Mouse (Mus musculus) right cerebral cortex, postnatal 36 days (tissue): ENCODE measurements around the gene Ophn1.

ENCODE experiments used
- DNase-seq, 2 experiments: peaks; one replicate each; pipeline ENCODE4 v3.0.0; 2022; ENCODE audit warnings: low spot score in 2 of 2, mixed read lengths in 1 of 2

The Ophn1 gene

DNA sequence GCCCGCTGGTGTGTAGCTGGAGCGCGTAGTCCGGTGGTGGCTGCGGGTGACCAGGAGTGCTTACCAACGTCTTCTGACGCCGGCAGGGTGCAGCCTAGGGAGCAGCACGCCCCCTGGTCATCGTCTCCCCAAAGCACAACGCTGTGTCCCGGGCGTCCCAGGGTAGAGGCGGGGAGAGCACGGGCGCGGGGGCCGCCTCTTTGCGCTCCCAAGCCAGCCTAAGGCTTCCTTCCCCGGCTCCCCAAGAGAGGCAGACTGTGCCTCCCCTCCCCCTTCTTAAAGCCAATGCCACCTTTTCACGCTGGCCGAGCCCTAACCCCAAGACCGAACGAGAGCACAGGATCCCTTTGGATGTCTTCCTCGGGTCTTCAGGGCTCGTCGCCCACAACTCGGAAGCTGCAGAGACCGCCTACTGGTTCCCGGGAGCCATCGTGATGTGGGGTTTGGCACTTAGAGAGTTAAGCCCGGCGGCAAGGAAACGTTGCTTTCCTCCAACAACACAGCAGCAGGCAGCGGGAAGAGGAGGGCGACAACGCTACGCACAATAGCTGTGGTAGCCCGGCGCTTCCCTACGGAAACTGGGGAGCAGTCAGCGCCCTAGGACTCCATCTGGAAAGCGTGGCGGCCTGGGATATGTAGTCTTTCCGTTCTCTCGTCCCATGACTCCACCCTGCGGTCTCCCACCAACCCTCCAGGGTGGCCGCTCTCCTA lies at the start of gene Ophn1:
TSS of gene Ophn1 (minus strand) at position 620 of the 711 bp plus-strand sequence.
- DNase-seq: peak; percentile 75 to 76

DNA sequence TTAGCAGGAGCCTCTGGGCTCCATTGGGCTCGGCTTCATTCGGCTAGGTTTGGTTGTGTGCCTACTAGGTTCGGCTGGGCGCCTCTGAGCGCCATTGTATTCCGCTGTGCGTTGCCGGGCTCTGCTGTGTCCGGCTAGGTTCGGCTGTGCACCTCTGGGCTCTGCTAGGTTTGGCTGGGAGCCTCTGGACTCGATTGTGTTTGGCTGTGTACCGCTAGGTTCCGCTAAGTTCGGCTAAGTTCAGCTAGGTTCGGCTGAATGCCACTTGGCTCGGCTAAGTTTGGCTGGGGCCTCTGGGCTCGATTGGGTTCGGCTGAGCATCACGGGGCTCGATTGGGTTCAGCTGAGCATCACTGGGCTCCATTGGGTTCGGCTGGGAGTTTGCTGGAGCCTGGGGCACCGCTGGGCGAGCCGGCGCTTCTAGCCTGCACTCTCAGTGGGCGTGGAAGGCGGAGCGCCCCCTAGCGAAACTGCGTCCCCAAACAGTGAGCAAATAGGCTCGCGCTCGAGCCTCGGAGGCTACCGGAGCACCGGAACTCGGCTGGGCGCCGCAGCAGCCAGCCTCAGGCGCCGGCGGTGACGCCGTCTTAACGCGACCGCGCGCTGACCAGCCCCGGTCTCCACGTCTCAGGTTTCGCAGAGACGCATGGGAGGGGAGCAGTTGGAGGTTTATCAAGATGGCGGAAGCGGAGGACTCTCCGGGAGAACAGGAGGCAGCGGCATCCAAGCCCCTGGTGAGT lies 46.9 kb upstream of the Ophn1 start:
- DNase-seq: peak; percentile 89 to 91

DNA sequence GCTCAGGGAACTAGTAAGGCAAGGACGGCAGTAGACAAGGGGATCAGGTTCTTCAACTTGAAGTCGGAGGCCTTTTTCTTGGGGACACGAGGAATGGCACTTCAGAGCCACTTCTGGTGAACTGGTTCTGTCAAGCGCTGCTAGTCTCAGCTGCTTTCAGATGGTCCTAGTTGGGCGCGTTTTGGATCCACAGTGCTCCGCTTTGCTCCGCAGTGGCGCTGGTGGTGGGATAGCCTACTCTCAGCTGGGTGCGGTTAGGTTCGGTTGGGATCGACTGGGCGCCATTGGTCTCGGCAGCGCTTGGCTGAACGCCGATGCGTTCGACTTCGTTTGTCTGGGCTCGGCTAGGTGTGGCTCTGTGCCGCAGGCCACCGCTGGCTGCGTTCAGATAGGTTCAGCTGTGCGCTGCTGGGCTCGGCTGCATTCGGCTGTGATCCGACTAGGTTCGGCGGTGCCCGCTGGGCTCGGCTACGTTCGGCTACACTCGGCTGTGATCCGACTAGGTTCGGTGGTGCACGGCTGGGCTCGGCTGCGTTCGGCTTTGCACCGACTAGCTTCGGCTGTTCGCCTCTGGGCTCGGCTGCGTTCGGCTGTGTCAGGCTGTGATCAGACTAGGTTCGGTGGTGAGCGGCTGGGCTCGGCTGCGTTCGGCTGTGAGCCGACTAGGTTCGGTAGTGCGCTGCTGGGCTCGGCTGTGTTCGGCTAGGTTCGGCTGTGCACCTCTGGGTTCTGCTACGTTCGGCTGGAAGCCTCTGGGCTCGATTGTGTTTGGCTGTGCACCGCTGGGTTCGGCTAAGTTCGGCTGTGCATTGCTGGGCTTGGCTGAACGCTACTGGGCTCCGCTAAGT lies 46.1 kb upstream of the Ophn1 start:
- peak; percentile 97 to 98 for DNase-seq

DNA sequence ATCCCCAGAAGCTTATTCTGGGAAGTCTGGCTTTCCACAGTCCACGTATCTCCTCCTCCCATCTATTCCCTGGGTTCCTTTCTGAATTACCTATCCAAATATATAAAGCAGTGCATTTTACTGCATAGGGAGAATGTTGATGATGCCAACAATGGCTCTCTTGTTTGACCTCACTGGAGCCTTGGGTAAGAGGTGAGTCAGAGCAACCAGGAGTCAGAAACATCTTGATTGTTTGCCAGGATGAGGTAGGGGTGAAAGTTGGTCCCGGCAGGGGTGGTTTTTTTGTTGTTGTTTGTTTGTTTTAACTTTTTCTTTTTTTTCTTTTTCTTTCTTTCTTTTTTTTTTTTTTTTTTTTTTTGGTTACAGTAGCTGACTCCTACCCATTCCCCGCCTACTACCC lies 45.3 kb upstream of the Ophn1 start, which contains the start of gene Yipf6:
TSS of gene Yipf6 (plus strand) at position 216 of the 400 bp plus-strand sequence.
- no peak for DNase-seq

DNA sequence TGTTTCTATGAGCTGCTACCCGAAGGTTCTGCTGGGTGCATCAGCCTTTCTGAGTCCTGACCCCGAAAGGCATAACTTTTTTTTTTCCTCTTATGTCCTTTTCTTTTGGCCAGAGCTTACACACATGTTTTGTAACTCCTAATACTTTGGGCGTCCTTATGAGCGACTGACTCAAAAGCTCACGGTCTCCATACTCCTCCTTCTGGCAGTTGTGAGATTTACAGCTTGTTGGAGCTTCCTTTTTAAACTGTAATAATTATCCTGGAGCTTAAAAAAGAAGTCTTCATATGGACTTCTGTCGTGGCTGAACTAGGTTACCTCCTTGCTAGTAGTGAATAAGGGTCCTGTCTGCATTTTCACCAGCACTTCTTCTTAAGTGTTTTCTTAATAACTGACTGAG lies 28.6 kb upstream of the Ophn1 start:
- DNase-seq: no peak

DNA sequence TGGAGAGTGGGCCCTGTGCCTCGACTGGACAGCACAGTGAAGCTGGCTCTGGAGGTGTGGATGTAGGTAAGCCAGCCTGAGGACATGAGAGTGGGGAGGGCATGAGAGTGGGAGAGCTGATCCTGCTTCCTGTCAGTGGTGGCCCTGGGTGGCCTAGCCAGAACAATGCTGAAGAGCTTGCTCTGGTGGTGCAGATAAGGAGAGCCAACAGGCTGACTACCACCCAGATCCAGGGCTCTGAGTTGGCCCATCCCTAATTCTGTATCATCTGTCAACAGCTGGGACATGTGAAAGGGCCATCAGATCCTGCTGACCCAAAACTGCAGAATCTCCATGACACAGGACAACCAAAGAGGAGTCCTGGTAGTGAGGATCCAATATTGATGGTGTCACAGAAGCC lies 18.1 kb upstream of the Ophn1 start:
- DNase-seq: no peak

DNA sequence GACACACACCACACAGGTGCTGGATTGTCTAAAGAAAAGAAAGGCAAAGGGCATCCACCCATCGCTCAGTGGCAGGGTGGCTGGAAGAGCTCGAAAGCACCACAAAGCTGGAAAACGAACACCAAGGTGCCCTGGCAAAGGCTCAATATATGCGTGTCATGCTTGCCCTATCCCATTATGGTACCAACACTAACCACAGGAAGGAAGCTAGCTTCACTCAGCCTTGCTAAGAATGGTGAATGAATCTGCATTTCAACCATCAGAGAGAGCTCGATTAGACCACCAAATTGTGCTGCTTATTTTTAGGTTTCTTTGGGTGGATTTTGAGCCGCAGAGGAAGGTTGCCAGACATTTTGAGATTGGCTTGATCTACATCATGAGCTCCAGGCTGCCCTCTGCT lies 13.4 kb upstream of the Ophn1 start:
- DNase-seq: no peak

DNA sequence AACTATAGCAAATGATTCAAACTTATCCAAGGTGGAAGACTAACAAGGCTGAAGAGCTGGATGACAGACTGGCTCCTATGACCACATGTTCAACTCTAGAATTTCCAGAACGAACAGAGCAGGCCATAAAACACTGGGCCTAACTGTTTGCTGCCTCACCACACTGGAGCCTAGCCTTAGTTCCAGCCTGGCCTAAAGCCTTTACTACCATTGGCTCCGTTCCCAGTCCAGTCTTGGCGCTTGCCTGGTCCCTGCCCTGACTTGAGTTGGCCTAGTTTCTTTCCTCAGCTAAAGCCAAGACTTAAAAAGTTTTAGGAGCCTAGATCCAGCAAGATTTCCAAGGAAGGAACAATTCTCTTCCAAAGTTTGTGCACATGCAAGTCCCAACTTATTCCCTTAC lies 7.5 kb upstream of the Ophn1 start:
- DNase-seq: no peak

DNA sequence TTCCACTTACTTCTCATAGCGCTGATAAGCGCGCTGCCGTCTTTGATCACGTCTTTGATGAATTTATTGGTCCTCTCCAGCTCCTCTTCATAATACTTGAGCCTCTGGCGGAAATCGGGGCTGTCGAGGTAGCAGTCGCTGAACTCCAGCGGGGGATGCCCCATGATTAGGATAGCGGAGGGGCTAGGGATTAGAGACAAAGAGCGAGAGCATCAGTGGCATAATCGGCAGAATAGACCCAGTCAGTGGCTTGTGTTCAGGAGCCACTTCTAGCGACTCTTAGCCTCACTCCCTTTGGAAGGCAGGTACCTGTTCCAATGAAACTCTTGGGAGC lies 786 bp downstream of the Ophn1 start:
- DNase-seq: no peak

DNA sequence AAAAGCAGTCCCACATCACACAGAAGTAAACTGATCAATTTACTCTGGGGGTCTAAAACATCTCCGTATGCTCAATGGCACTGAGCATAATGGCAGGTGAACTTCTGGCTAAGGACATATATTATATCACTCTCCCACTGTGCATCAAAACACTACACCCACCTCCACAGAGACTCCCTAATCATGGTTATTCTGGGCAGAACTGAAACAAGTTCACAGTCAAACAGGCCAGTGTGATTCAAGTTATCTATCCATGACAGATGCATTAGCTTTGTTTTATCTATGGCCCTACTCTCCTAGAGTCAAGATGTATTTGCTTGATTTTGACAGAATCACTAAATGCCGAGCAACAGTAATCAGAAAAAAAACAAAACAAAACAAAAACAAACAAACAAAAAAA lies 8.8 kb downstream of the Ophn1 start:
- no peak for DNase-seq

DNA sequence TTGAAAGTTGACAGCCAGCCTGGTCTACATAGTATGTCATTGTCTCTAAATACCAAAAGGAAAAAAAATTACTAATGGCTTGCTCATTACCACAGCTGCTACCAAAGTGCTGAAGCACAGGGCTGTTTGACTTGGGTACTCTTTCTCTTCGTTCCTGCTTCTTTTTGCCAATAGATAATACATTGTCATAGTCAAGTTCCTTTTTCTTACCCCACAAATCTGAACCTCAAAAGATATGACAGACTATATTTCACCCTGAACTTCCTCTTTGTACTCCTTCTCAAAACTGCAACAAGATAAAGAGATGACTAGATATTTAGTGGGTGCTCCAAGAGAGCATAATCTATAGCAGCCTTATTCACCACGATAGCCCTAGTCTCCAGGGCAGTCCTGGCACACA lies 9.7 kb downstream of the Ophn1 start:
- DNase-seq: no peak

DNA sequence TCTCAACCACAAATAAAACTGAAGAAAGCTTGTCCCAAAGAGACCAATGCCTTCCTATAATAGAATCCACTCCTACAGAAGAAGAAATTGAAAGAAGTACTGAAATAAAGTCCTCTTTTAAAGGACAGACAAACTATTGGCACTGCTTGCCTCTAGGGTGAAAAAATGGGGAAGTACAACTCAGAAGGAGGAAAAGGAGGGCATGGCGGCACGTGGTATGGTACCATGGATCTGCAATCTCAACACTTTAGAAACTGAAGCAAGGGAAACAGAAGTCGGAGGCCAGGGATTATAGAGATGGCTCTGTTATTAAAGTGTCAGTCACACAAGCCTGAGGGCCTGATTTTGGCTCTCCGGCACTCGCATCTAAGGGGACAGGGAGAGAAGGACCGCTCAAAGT lies 10.5 kb downstream of the Ophn1 start:
- DNase-seq: no peak

DNA sequence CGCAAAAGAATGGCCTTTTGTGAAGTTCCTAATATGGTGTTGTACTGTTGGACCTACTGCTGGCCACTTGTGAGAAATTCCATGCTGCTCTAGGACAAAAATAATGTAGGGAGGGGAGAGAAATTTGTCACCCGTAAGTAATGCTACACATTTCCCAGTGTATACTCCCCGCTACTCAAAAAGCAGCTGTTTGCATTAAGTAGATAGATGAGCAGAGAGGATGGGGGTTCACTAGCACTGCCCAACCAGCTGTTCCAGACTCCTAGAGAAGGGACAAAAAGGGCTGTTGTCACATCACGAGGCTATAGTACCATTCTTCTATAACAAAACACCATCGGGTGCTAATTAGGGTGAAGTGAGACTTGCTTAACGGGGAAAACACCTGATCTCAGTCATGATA lies 15.7 kb downstream of the Ophn1 start:
- DNase-seq: no peak

DNA sequence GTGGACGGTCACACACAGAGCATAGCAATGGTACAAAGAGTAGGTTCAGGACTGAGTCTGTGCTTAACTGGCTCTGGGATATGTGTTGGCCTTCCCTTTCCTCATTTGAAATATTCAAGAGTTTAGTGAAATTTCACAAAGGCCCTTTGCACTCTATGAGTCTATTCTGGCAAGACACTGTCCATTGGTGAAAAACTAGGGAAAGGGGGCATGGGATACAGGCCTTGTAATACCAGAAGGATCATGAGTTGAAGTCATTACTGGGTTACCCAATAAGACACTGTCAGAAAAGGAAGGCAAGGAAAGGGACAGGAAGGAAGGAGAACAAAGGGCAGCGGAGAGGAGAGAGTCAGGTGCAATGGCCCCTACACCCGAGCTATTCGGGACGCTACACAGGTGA lies 16.7 kb downstream of the Ophn1 start:
- DNase-seq: no peak

DNA sequence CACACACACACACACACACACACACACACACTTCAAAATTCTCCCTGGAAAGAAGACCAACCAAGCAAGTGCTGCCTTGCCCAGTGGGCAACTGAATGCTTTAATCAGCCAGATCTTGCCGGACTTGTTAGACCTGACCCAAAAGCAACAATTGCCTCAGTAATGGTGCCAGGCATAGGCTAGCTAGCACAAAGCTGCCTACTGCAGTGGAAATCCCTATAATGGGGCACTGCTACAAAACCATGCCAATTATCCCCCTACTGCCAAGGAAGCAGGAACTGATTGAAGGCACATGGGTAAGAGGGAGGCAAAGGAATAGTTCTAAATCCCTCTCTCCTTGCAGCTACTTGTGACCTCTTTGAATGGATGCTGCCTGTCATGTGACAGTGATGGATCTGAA lies 18.8 kb downstream of the Ophn1 start:
- no peak for DNase-seq

DNA sequence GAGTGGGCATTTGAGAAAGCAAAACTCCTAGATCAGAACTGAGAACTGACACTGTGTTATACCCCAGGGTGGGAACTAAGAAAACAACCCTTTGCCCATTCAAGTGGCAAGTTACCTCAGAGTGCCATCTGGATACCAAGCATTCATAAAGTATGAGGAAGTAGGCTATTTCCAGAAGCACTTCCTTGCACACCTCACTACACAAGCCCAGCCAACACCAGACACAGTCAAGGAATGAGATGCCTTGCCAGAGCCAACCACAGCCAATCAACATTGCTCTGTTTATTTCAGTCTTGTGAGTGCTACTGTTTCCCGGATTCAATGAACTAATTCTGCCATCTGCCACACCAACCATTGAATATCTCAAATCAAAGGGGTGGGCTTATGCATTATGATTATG lies 20.3 kb downstream of the Ophn1 start:
- no peak for DNase-seq

DNA sequence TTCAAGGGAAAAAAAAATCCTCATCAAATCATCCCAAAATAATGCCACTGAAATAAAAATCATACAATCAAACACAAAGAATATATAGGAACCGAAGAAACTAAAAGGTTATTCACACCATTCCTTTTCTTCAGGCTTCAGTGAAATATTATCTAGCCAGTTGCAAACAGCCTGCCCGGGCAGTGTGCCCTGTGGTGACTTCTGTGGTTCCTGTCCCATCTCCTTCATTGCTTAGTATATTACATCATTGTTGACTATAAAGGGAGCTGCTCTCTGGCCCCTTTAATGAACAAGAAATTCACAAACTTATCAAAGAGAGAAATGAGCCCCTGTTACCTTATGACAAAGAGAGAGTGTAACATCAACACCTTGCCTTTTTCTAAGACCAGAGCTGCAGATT lies 21.1 kb downstream of the Ophn1 start:
- DNase-seq: no peak

DNA sequence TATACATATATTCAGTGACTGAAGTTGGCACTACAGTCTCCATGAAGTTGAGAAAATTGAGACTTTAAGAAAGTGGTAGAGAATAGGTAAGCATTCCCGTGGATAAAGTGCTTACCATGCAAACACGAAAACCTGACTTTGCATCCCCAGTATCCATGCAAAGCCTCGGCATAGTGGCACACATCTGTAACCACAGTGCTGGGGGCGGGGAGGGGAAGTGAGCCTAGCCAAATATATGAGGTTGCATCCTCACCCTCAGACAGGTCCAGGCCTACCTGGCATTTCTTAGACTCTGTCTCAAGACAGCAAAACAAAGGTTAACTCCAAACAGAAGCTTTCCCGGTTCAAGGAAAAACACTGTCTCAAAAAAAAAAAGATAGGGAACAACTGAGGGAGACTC lies 21.7 kb downstream of the Ophn1 start:
- DNase-seq: no peak

DNA sequence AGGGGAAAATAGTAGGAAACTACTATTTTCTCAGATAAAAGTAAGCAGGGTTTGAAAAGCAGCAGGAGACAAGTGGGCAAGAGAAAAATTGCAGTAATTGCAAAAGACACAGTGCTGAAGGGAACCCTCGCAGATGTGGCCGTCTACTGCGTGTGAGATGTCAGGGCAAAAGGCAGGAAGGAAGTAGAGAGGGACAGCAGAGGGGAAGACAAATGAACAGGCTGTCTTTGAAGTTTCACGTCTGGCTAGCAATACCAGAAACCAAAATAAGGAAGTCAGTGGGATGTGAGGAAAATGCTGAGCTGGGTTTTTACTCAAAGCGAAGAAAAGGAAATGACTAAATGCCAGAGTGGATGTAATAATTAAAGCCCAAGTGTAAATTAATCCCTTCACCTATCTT lies 30.7 kb downstream of the Ophn1 start:
- DNase-seq: no peak

DNA sequence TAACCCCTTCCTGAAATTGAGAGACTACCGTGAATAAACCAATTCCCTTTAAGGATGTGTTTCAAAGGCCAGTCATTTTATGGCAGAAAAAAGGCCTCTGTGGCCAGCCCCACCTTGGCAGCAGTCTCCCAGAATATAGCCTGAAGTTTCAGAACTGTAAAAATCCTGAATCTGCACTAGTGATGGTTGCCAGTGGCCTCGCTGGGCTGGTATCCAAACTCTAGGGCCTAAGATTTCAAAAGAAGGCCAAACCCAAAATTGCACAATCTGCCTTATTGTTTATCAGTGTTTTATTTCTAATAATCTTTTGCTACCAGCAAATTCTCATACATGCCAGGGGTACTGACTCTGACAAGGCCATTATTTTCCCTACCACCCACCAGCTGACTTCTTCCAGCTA lies 34.8 kb downstream of the Ophn1 start:
- no peak for DNase-seq

DNA sequence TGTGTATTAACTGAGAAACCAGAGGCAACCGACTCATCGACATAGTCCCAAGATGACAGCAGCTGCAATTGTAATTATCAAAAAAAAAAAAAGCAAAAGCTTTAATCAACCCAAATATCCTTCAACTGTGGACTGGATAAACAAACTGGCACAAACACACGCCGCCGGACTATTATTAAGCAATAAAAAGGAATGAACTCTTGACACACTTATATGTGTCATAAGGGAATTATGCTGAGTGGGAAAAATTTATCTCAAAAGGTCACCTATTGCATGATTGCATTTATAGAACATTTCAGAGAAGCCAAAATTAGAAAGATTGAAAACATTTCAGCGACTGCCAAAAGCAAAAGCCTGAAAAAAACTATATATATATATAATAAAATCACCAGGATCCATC lies 40.0 kb downstream of the Ophn1 start:
- no peak for DNase-seq

DNA sequence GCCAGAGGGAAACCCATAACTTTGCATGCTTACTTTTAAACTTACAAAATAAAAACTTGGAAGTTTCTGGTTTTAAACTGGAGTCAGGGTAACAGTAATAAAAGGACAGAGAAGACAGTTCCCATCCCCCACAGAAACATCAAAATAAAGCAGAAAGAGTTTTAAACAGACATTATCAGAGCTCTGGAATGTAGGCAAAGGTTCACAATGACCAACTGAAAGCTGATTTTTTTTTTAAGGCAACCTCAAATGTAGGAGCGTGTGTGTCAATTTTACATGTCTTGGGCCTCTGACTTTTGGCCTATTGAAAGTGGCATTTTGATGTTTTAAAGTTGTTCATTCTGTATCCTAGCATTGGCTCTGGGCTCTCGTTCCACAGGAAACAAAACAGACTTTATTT lies 49.2 kb downstream of the Ophn1 start:
- no peak for DNase-seq

DNA sequence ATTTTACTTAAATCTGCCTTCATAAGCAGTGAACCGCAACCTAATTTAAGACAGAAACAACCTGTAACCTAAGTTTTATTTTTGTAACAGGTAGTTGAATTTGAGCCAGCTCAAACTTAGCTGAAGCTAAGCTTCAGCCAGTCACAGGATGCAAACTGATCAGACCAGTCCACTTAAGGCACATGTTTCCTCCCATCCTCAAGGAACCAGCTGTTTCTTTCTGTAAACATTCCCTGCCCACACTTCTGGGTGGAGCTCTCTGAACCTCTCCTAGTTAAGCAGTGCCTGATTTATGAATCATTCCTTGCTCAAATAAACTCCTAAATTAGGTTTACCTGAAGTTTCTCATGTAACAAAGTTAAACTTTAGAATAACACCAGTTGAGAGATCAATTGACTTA lies 54.8 kb downstream of the Ophn1 start:
- DNase-seq: no peak
